Mouse (Mus musculus): ENCODE measurements around the gene Haus5.
A peak's percentile ranks its signal among the peaks of the same experiment; 100 is the strongest.

Haus5 gene

GRCm38 (mm10) chr7:30664529-30665200 is at the start of gene Haus5:
Gene Haus5 (minus strand): TSS chr7:30664994.
- DNase-seq (ENCODE audit: low read depth, low spot score), result peak; percentile 89

- DNase-seq (ENCODE audit: low read depth, low spot score), result no peak
These were observed 47.1 kb upstream of the Haus5 start, which contains the start of gene Atp4a for GRCm38 (mm10) chr7:30711942-30712341. Gene Atp4a (plus strand): TSS chr7:30712209.

GRCm38 (mm10) chr7:30707441-30707840 is 42.6 kb upstream of the Haus5 start:
- DNase-seq (ENCODE audit: low read depth, low spot score), result no peak

GRCm38 (mm10) chr7:30706214-30706882 is 41.6 kb upstream of the Haus5 start:
- DNase-seq (ENCODE audit: low read depth, low spot score), result no peak

- DNase-seq (ENCODE audit: low read depth, low spot score), result no peak
These were observed 33.8 kb upstream of the Haus5 start, which contains the start of gene 2200002J24Rik for GRCm38 (mm10) chr7:30698589-30698988. Gene 2200002J24Rik (plus strand): TSS chr7:30698926.

- no peak for DNase-seq (ENCODE audit: low read depth, low spot score)
These were observed 33.3 kb upstream of the Haus5 start for GRCm38 (mm10) chr7:30698101-30698500.

- DNase-seq (ENCODE audit: low read depth, low spot score), result no peak
These were observed 23.5 kb upstream of the Haus5 start for GRCm38 (mm10) chr7:30688325-30688724.

- DNase-seq (ENCODE audit: low read depth, low spot score), result no peak
These were observed 18.6 kb upstream of the Haus5 start for GRCm38 (mm10) chr7:30683425-30683824.

- DNase-seq (ENCODE audit: low read depth, low spot score), result no peak
These were observed 17.1 kb upstream of the Haus5 start for GRCm38 (mm10) chr7:30681897-30682296.

- DNase-seq (ENCODE audit: low read depth, low spot score), result no peak
These were observed 13.6 kb upstream of the Haus5 start for GRCm38 (mm10) chr7:30678263-30678975.

- no peak for DNase-seq (ENCODE audit: low read depth, low spot score)
These were observed 6.7 kb upstream of the Haus5 start, which contains the start of gene Pmis2 for GRCm38 (mm10) chr7:30671480-30671879. Gene Pmis2 (minus strand): TSS chr7:30671605.

- no peak for DNase-seq (ENCODE audit: low read depth, low spot score)
These were observed 4.4 kb upstream of the Haus5 start for GRCm38 (mm10) chr7:30669229-30669628.

GRCm38 (mm10) chr7:30665321-30665720 is 527 bp upstream of the Haus5 start:
- no peak for DNase-seq (ENCODE audit: low read depth, low spot score)

- DNase-seq (ENCODE audit: low read depth, low spot score), result peak; percentile 96
These were observed 14.9 kb downstream of the Haus5 start, which contains the start of gene Rbm42 for GRCm38 (mm10) chr7:30649591-30650540. Gene Rbm42 (minus strand): TSS chr7:30650317.

- no peak for DNase-seq (ENCODE audit: low read depth, low spot score)
These were observed 25.7 kb downstream of the Haus5 start for GRCm38 (mm10) chr7:30639083-30639482.

GRCm38 (mm10) chr7:30636395-30636794 is 28.4 kb downstream of the Haus5 start:
- no peak for DNase-seq (ENCODE audit: low read depth, low spot score)

GRCm38 (mm10) chr7:30635752-30636151 is 29.0 kb downstream of the Haus5 start, which contains the start of gene Etv2:
Gene Etv2 (minus strand): TSS chr7:30635852.
- DNase-seq (ENCODE audit: low read depth, low spot score), result no peak

GRCm38 (mm10) chr7:30634621-30635020 is 30.2 kb downstream of the Haus5 start:
- peak; percentile 36 for DNase-seq (ENCODE audit: low read depth, low spot score)

GRCm38 (mm10) chr7:30633762-30634412 is 30.9 kb downstream of the Haus5 start:
- DNase-seq (ENCODE audit: low read depth, low spot score), result no peak

- DNase-seq (ENCODE audit: low read depth, low spot score), result no peak
These were observed 35.8 kb downstream of the Haus5 start for GRCm38 (mm10) chr7:30629013-30629412.
